Mouse (Mus musculus) limb, embryonic 13.5 days (tissue): ENCODE measurements around the gene Rnf157. TPM values are rescaled to one million over a fixed set of nuclear protein-coding genes. Genes with fewer than 3 reads are reported as not detected.
"Not testable (repeated sequence)": the region's sequence is repeated elsewhere in the genome, so short reads cannot be mapped to it uniquely, and the experiment has no call there.

Experiments used
- ATAC-seq: fragments of 200-750 bp; cut with Nextera tagmentation; 2 replicates; pipeline ENCODE4 v1.8.0; 2017; ENCODE audit warnings: low read depth, moderate number of reproducible peaks, moderate TSS enrichment; ENCODE audit not compliant: low FRiP score
- H3K27ac ChIP-seq: fragments of 300-500 bp; sonication (generic); 2 replicates; pipeline ENCODE4 v1.5.1; 2015; ENCODE audit warnings: inconsistent platforms, mild to moderate bottlenecking, moderate library complexity
- H3K27me3 ChIP-seq: fragments of 300-500 bp; sonication (generic); 2 replicates; pipeline ENCODE4 v1.6.1; 2015; ENCODE audit warnings: mild to moderate bottlenecking, inconsistent platforms
- H3K36me3 ChIP-seq: fragments of 300-500 bp; sonication (generic); 2 replicates; pipeline ENCODE4 v1.6.1; 2015; ENCODE audit warnings: inconsistent platforms, mild to moderate bottlenecking, moderate library complexity
- H3K4me1 ChIP-seq: fragments of 300-500 bp; sonication (generic); 2 replicates; pipeline ENCODE4 v1.6.1; 2015; ENCODE audit warnings: inconsistent platforms
- H3K4me2 ChIP-seq: fragments of 300-500 bp; sonication (generic); replicated peaks from 2 replicates; pipeline ENCODE4 v1.6.1; 2015; ENCODE audit warnings: inconsistent platforms, mild to moderate bottlenecking, moderate library complexity
- H3K4me3 ChIP-seq: fragments of 300-500 bp; sonication (generic); 2 replicates; pipeline ENCODE4 v1.5.1; 2015; ENCODE audit warnings: moderate library complexity, mild to moderate bottlenecking, inconsistent platforms
- H3K9ac ChIP-seq: fragments of 300-500 bp; sonication (generic); 2 replicates; pipeline ENCODE4 v1.6.1; 2015; ENCODE audit warnings: mild to moderate bottlenecking, inconsistent platforms
- H3K9me3 ChIP-seq: fragments of 300-500 bp; sonication (generic); 2 replicates; pipeline ENCODE4 v1.6.1; 2016; ENCODE audit warnings: inconsistent platforms
- WGBS: fragments of 180-500 bp; shearing (Covaris S2); methylation state at CpG from one replicate; pipeline ENCODE4 v1.1.7; 2015; 5-methylcytosine and 5-hydroxymethylcytosine counted together
- polyA plus RNA-seq: library from polyadenylated mRNA; unstranded; fragments of >200 nt; fragmentation: Nextera tagmentation; extraction: Ambion mirVana; gene quantifications from 2 replicates; pipeline ENCODE4 v1.2.1, GENCODE M21; 2015

The Rnf157 gene
- polyA plus RNA-seq, 1 experiment from 2014 or later: 18.6 TPM

- 62% methylated on average over 8 of the region's 8 CpGs for WGBS
- H3K4me2 ChIP-seq: peak overlapping the region; percentile 47; the same call in 1 of the 2 replicates
- peaks cover 31% of the 10 kb centered on the region for H3K4me1 ChIP-seq
- peaks cover 19% of the 10 kb centered on the region for H3K36me3 ChIP-seq
- H3K4me3 ChIP-seq: no peak overlapping the region
- H3K27me3 ChIP-seq: no peaks in the 10 kb centered on the region
- H3K9ac ChIP-seq: no peak overlapping the region
- peak overlapping the region; percentile 28; the same call in 1 of the 2 replicates for H3K27ac ChIP-seq
- H3K9me3 ChIP-seq: no peaks in the 10 kb centered on the region
- ATAC-seq: no peak
Measured at GRCm38 (mm10) chr11:116432593-116433355, 19.9 kb upstream of the Rnf157 start.

GRCm38 (mm10) chr11:116432127-116432526 is 19.3 kb upstream of the Rnf157 start:
- H3K36me3 ChIP-seq: peaks cover 13% of the 10 kb centered on the region
- H3K9me3 ChIP-seq: no peaks in the 10 kb centered on the region
- no peak for ATAC-seq
- H3K4me1 ChIP-seq: peaks cover 24% of the 10 kb centered on the region
- H3K27me3 ChIP-seq: no peaks in the 10 kb centered on the region
- 73% methylated on average over 6 of the region's 6 CpGs for WGBS
- H3K27ac ChIP-seq: no peak overlapping the region
- H3K4me2 ChIP-seq: no peak overlapping the region
- no peak overlapping the region for H3K9ac ChIP-seq
- no peak overlapping the region for H3K4me3 ChIP-seq

GRCm38 (mm10) chr11:116431428-116432077 is 18.7 kb upstream of the Rnf157 start:
- Histone ChIP-seq H3K4me2 (peak overlapping the region; percentile 9; the same call in 1 of the 2 replicates), H3K27ac (no peak overlapping the region)

GRCm38 (mm10) chr11:116430723-116431427 is 18.0 kb upstream of the Rnf157 start:
- Histone ChIP-seq H3K4me3 (no peak overlapping the region), H3K9ac (no peak overlapping the region), H3K36me3 (peaks cover 2% of the 10 kb centered on the region; the same call in 1 of the 2 replicates), H3K27me3 (no peaks in the 10 kb centered on the region), H3K9me3 (no peaks in the 10 kb centered on the region), H3K4me2 (peak overlapping the region; percentile 9; the same call in 1 of the 2 replicates), H3K27ac (no peak overlapping the region), H3K4me1 (peaks cover 12% of the 10 kb centered on the region)
- WGBS: 42% methylated on average over 22 of the region's 22 CpGs
- no peak for ATAC-seq

More at GRCm38 (mm10) chr11:116431428-116432077, 18.7 kb upstream of the Rnf157 start:
- Histone ChIP-seq H3K9me3 (no peaks in the 10 kb centered on the region), H3K4me3 (no peak overlapping the region), H3K9ac (no peak overlapping the region), H3K27me3 (no peaks in the 10 kb centered on the region), H3K4me1 (peaks cover 18% of the 10 kb centered on the region), H3K36me3 (peaks cover 7% of the 10 kb centered on the region)
- ATAC-seq: no peak
- 54% methylated on average over 11 of the region's 11 CpGs for WGBS

GRCm38 (mm10) chr11:116429862-116430613 is 17.2 kb upstream of the Rnf157 start:
- WGBS: 82% methylated on average over 9 of the region's 9 CpGs
- no peaks in the 10 kb centered on the region for H3K36me3 ChIP-seq
- H3K9ac ChIP-seq: no peak overlapping the region
- H3K9me3 ChIP-seq: no peaks in the 10 kb centered on the region
- no peak overlapping the region for H3K4me3 ChIP-seq
- peaks cover 3% of the 10 kb centered on the region for H3K4me1 ChIP-seq
- no peak for ATAC-seq
- H3K27me3 ChIP-seq: no peaks in the 10 kb centered on the region
- no peak overlapping the region for H3K4me2 ChIP-seq
- H3K27ac ChIP-seq: no peak overlapping the region

DNA sequence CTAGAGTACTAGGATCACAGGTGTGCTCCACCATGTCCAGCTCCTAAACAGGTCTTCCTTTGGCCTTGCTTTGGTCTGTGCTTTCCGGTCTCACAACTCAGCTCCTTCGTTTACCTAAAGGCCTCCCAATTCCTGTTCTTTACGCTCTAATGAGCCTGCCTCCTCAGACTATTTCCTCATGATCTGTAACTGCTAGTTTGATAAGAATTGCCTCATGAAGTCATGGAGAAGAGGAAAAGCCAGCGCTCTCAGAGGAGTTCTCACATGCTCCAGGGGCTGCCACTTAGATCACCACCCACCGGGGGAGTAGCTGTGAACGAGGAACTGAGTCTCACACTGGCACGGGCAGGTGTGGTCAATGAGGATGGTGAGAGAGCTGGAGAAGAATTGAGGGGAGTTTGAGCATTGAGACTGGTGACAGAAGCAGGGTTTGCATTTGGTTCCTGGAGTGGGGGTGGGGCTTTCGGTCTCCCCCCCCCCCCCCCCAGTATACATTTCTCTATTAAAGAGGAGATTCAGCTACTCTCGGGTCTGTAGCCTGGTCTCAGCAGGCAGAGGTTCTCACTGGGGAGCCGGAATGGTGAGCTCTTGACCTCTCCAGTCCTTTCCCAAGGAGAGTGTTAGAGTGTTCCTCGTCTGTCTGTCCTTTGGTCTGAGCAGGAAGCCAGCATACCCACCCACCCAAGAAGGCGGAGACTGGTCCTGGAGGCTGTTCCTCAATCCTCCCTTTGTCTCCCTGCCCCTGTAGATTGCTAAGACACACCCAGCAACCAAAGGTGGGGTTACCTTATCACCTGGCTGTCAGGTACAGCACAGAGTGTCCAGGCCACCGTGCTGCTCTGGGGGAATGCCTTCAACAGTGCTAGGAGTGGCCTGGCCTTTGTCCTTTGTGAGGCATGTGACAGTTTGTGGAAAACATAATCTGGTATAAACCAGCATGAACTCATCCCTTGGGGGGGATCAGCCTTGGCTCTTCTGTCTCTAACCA is 16.3 kb upstream of the Rnf157 start:
- peaks cover 2% of the 10 kb centered on the region; the same call in 1 of the 2 replicates for H3K4me1 ChIP-seq
- WGBS: 58% methylated on average over 13 of the region's 13 CpGs
- no peaks in the 10 kb centered on the region for H3K36me3 ChIP-seq
- H3K27ac ChIP-seq: no peak overlapping the region
- no peaks in the 10 kb centered on the region for H3K9me3 ChIP-seq
- no peak overlapping the region for H3K9ac ChIP-seq
- H3K27me3 ChIP-seq: no peaks in the 10 kb centered on the region
- ATAC-seq: no peak
- no peak overlapping the region for H3K4me2 ChIP-seq
- no peak overlapping the region for H3K4me3 ChIP-seq

DNA sequence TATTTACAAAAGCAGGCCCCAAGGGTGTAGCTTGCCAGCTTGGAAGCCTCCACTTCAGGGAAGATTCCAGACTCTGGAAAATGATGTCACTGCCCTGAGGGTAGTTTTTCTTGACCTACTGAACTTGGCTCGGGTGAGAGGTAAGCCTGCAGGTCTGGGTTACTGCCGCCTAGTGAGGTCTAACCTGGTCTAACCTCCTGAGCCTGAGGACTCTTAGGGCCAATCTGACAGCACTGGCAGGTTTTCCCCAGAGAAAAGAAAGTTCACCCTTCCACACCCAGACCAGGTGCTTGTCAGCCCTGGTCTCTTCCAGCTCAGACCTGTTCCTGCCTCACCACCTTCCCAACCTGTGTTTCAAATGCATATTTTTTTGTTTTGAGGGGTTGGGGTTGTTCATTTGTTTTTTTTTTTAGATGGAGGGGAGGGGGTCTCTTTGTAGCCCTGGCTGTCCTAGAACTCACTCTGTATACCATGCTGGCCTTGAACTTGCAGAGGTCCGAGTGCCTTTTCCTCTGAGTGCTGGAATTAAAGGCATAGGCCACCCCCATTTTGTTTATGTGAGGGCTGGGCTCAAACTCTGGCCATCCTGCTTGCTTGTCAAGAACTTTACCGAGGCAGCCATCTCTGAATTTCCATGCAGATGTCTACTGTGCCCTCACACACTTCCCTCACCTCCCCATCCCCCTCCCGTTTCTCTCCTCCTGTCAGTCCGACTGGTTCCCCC is 14.2 kb upstream of the Rnf157 start:
- Histone ChIP-seq H3K9me3 (no peaks in the 10 kb centered on the region), H3K9ac (no peak overlapping the region), H3K27ac (no peak overlapping the region), H3K4me1 (peaks cover 2% of the 10 kb centered on the region; the same call in 1 of the 2 replicates), H3K4me3 (no peak overlapping the region), H3K36me3 (no peaks in the 10 kb centered on the region), H3K4me2 (no peak overlapping the region), H3K27me3 (no peaks in the 10 kb centered on the region)
- 82% methylated on average over 6 of the region's 6 CpGs for WGBS
- no peak for ATAC-seq

DNA sequence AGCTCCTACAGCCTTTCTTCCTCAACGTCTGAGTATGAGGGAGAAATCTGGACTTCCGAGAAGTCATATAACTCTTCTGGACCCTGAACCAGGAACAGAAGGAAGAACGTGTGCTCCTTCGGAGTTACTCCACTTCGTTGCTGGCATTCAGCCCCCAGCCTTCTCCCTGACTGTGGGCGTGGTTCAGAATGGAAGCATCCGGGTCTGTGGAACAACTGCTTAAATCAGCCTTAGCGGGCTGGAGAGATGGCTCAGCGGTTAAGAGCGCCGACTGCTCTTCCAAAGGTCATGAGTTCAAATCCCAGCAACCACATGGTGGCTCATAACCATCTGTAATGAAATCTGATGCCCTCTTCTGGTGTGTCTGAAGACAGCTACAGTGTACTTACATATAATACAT is 13.5 kb upstream of the Rnf157 start:
- H3K36me3 ChIP-seq, H3K9me3 ChIP-seq, H3K27me3 ChIP-seq, H3K27ac ChIP-seq, H3K9ac ChIP-seq, ATAC-seq, H3K4me3 ChIP-seq, H3K4me2 ChIP-seq, H3K4me1 ChIP-seq: not testable (repeated sequence)
- WGBS: 87% methylated on average over 11 of the region's 11 CpGs

GRCm38 (mm10) chr11:116424621-116425407 is 12.0 kb upstream of the Rnf157 start:
- no peak overlapping the region for H3K27ac ChIP-seq
- H3K4me3 ChIP-seq: no peak overlapping the region
- H3K4me2 ChIP-seq: no peak overlapping the region
- ATAC-seq: no peak
- no peak overlapping the region for H3K9ac ChIP-seq
- no peaks in the 10 kb centered on the region for H3K36me3 ChIP-seq
- WGBS: 57% methylated on average over 8 of the region's 8 CpGs
- H3K27me3 ChIP-seq: no peaks in the 10 kb centered on the region
- H3K9me3 ChIP-seq: no peaks in the 10 kb centered on the region
- H3K4me1 ChIP-seq: no peaks in the 10 kb centered on the region; the same call in 1 of the 2 replicates
